8 mouse cellular contexts compared by ENCODE assay signal in genomic region chr10:80557346-80557965, GRCm38 (mm10). TPM values are rescaled to one million over a fixed set of nuclear protein-coding genes. Genes with fewer than 3 reads are reported as not detected.
DNase-seq lines count a peak whose midpoint lies in the region; ATAC-seq and TF ChIP-seq lines count a peak whose summit lies in the region.

No protein-coding gene starts in this region.

- no peak overlapping the region for H3K9ac ChIP-seq in kidney, embryonic 15.5 days
- no peak overlapping the region for H3K9ac ChIP-seq in embryonic facial prominence, embryonic 11.5 days (replicated peaks; ENCODE audit: low read length)
- H3K9ac ChIP-seq in midbrain, postnatal 0 days (replicated peaks; ENCODE audit: low read length, poor library complexity, severe bottlenecking) = no peak overlapping the region; the same call in 1 of the 2 replicates

- peak; percentile 79 for TF ChIP-seq CTCF in midbrain, postnatal 0 days (IDR thresholded peaks at IDR 0.05)

- no peak overlapping the region for H3K27ac ChIP-seq in kidney, embryonic 15.5 days
- H3K27ac ChIP-seq in embryonic facial prominence, embryonic 11.5 days (replicated peaks; ENCODE audit: low read depth, low read length) = no peak overlapping the region
- H3K27ac ChIP-seq in limb, embryonic 10.5 days = no peak overlapping the region
- no peak overlapping the region for H3K27ac ChIP-seq in midbrain, postnatal 0 days (ENCODE audit: low read depth, low read length)

- H3K27me3 ChIP-seq in kidney, embryonic 15.5 days = no peaks in the 10 kb centered on the region
- no peaks in the 10 kb centered on the region for H3K27me3 ChIP-seq in embryonic facial prominence, embryonic 11.5 days (ENCODE audit: control insufficient read depth, insufficient read depth, low read length)
- H3K27me3 ChIP-seq in limb, embryonic 10.5 days (ENCODE audit: low read depth, poor library complexity, severe bottlenecking) = no peaks in the 10 kb centered on the region
- H3K27me3 ChIP-seq in midbrain, postnatal 0 days (ENCODE audit: insufficient read depth, low read length) = no peaks in the 10 kb centered on the region

- no peaks in the 10 kb centered on the region for H3K36me3 ChIP-seq in kidney, embryonic 15.5 days
- no peaks in the 10 kb centered on the region for H3K36me3 ChIP-seq in embryonic facial prominence, embryonic 11.5 days (replicated peaks; ENCODE audit: control insufficient read depth, insufficient read depth, low read depth, low read length)
- H3K36me3 ChIP-seq in limb, embryonic 10.5 days = peaks cover 29% of the 10 kb centered on the region
- no peaks in the 10 kb centered on the region for H3K36me3 ChIP-seq in midbrain, postnatal 0 days (ENCODE audit: insufficient read depth, low read length)

- peak; percentile 88 for DNase-seq in kidney, adult 11 months
- DNase-seq in adrenal gland, adult 8-10 months = peak; percentile 71
- DNase-seq in embryonic facial prominence, embryonic 11.5 days (ENCODE audit: low spot score) = peak; percentile 74
- DNase-seq in heart, postnatal 4 days = peak; percentile 88
- DNase-seq in limb, embryonic 10.5 days (ENCODE audit: low spot score) = peak; percentile 83
- DNase-seq in midbrain, postnatal 0 days (ENCODE audit: low spot score) = peak; percentile 77
- DNase-seq in testis, postnatal 10 days (ENCODE audit: low spot score) = peak; percentile 96

- no peaks in the 10 kb centered on the region for H3K9me3 ChIP-seq in kidney, embryonic 15.5 days (replicated peaks)
- H3K9me3 ChIP-seq in embryonic facial prominence, embryonic 11.5 days (replicated peaks; ENCODE audit: control insufficient read depth, low read length) = no peaks in the 10 kb centered on the region
- no peaks in the 10 kb centered on the region for H3K9me3 ChIP-seq in limb, embryonic 10.5 days (replicated peaks)
- H3K9me3 ChIP-seq in midbrain, postnatal 0 days (ENCODE audit: low read length) = no peaks in the 10 kb centered on the region

- ATAC-seq in kidney, embryonic 15.5 days (replicated peaks; ENCODE audit: low FRiP score) = no peak
- ATAC-seq in embryonic facial prominence, embryonic 11.5 days (replicated peaks; ENCODE audit: insufficient number of reproducible peaks, low FRiP score, low TSS enrichment, low read depth) = no peak
- ATAC-seq in midbrain, postnatal 0 days (ENCODE audit: low FRiP score) = no peak

- whole genome bisulfite sequencing in kidney, embryonic 15.5 days = 38% methylated on average over 5 of the region's 5 CpGs
- WGBS in embryonic facial prominence, embryonic 11.5 days = 35% methylated on average over 5 of the region's 5 CpGs
- 42% methylated on average over 5 of the region's 5 CpGs for WGBS in limb, embryonic 10.5 days
- WGBS in midbrain, postnatal 0 days = 48% methylated on average over 5 of the region's 5 CpGs

- H3K4me3 ChIP-seq in kidney, embryonic 15.5 days (replicated peaks) = no peak overlapping the region
- H3K4me3 ChIP-seq in embryonic facial prominence, embryonic 11.5 days (ENCODE audit: low read depth, low read length) = no peak overlapping the region
- no peak overlapping the region for H3K4me3 ChIP-seq in limb, embryonic 10.5 days
- H3K4me3 ChIP-seq in midbrain, postnatal 0 days (ENCODE audit: low read depth, low read length) = no peak overlapping the region

- no peak overlapping the region for H3K4me2 ChIP-seq in kidney, embryonic 15.5 days
- H3K4me2 ChIP-seq in embryonic facial prominence, embryonic 11.5 days (ENCODE audit: low read depth, low read length) = no peak overlapping the region
- no peak overlapping the region for H3K4me2 ChIP-seq in midbrain, postnatal 0 days (ENCODE audit: low read depth, low read length, poor library complexity, severe bottlenecking)

- peaks cover 51% of the 10 kb centered on the region for H3K4me1 ChIP-seq in kidney, embryonic 15.5 days
- H3K4me1 ChIP-seq in embryonic facial prominence, embryonic 11.5 days (ENCODE audit: control insufficient read depth, insufficient read depth, low read length) = peaks cover 4% of the 10 kb centered on the region; the same call in 1 of the 2 replicates
- peaks cover 41% of the 10 kb centered on the region for H3K4me1 ChIP-seq in limb, embryonic 10.5 days
- H3K4me1 ChIP-seq in midbrain, postnatal 0 days (ENCODE audit: insufficient read depth, low read length) = peaks cover 8% of the 10 kb centered on the region; the same call in 1 of the 2 replicates

RNA-seq across cellular contexts. Expression of gene Rexo1, which starts 3.9 kb away (rescaled TPM):
- 23.9 and 29.5 TPM in 2 replicates for polyA plus RNA-seq in kidney, embryonic 15.5 days (2015; fragmentation: Nextera tagmentation; extraction: Ambion mirVana)
- 10 to 100 TPM; 54.2 to 60.1 (median 57.0) TPM for total RNA-seq in adrenal gland, adult 8-10 months (2022)
- polyA plus RNA-seq in embryonic facial prominence, embryonic 11.5 days (2014; fragmentation: Nextera tagmentation; extraction: Ambion mirVana) = 17.1 and 20.6 TPM in 2 replicates
- 10 to 100 TPM; 22.4 to 26.2 TPM for total RNA-seq in heart, postnatal 4 days (2021)
- polyA plus RNA-seq in limb, embryonic 10.5 days (2016; fragmentation: Nextera tagmentation; extraction: Ambion mirVana) = 40.8 and 42.6 TPM in 2 replicates
- total RNA-seq in midbrain, postnatal 0 days (2014; rRNA removed) = 34.2 and 52.6 TPM in 2 replicates
- 26.1 and 29.8 TPM in 2 replicates for polyA plus RNA-seq in midbrain, postnatal 0 days (2015; fragmentation: Nextera tagmentation; extraction: Ambion mirVana)

RNA-seq across cellular contexts. Expression of gene Atp8b3, which starts 18.5 kb away (rescaled TPM):
- 0.23 TPM in 2 replicates for polyA plus RNA-seq in kidney, embryonic 15.5 days (2015; fragmentation: Nextera tagmentation; extraction: Ambion mirVana)
- total RNA-seq in adrenal gland, adult 8-10 months (2022) = 1 to 10 TPM; 1.2 to 3.0 (median 1.9) TPM
- polyA plus RNA-seq in embryonic facial prominence, embryonic 11.5 days (2014; fragmentation: Nextera tagmentation; extraction: Ambion mirVana) = 0.28 and 0.36 TPM in 2 replicates
- total RNA-seq in heart, postnatal 4 days (2021) = not detected
- 0.26 and 0.53 TPM in 2 replicates for polyA plus RNA-seq in limb, embryonic 10.5 days (2016; fragmentation: Nextera tagmentation; extraction: Ambion mirVana)
- 0.71 and 0.93 TPM in 2 replicates for total RNA-seq in midbrain, postnatal 0 days (2014; rRNA removed)
- polyA plus RNA-seq in midbrain, postnatal 0 days (2015; fragmentation: Nextera tagmentation; extraction: Ambion mirVana) = 0.90 and 1.1 TPM in 2 replicates

RNA-seq across cellular contexts. Expression of gene Klf16, which starts 19.7 kb away (rescaled TPM):
- 9.9 and 11.2 TPM in 2 replicates for polyA plus RNA-seq in kidney, embryonic 15.5 days (2015; fragmentation: Nextera tagmentation; extraction: Ambion mirVana)
- 10 to 100 TPM; 12.7 to 15.4 (median 14.6) TPM for total RNA-seq in adrenal gland, adult 8-10 months (2022)
- polyA plus RNA-seq in embryonic facial prominence, embryonic 11.5 days (2014; fragmentation: Nextera tagmentation; extraction: Ambion mirVana) = 4.5 and 5.5 TPM in 2 replicates
- total RNA-seq in heart, postnatal 4 days (2021) = 10 to 100 TPM in 1 of 2 experiments, 1 to 10 TPM in 1; 9.6 to 10.4 TPM
- polyA plus RNA-seq in limb, embryonic 10.5 days (2016; fragmentation: Nextera tagmentation; extraction: Ambion mirVana) = 8.7 and 11.3 TPM in 2 replicates
- total RNA-seq in midbrain, postnatal 0 days (2014; rRNA removed) = 13.7 and 18.1 TPM in 2 replicates
- 7.7 and 8.3 TPM in 2 replicates for polyA plus RNA-seq in midbrain, postnatal 0 days (2015; fragmentation: Nextera tagmentation; extraction: Ambion mirVana)

RNA-seq across cellular contexts. Expression of gene Abhd17a, which starts 32.7 kb away (rescaled TPM):
- polyA plus RNA-seq in kidney, embryonic 15.5 days (2015; fragmentation: Nextera tagmentation; extraction: Ambion mirVana) = 93.5 and 95.4 TPM in 2 replicates
- total RNA-seq in adrenal gland, adult 8-10 months (2022) = 100 to 1,000 TPM in 1 of 4 experiments, 10 to 100 TPM in 3; 97.0 to 101 (median 97.8) TPM
- polyA plus RNA-seq in embryonic facial prominence, embryonic 11.5 days (2014; fragmentation: Nextera tagmentation; extraction: Ambion mirVana) = 94.8 and 111 TPM in 2 replicates
- total RNA-seq in heart, postnatal 4 days (2021) = 10 to 100 TPM; 93.6 to 95.0 TPM
- polyA plus RNA-seq in limb, embryonic 10.5 days (2016; fragmentation: Nextera tagmentation; extraction: Ambion mirVana) = 104 and 108 TPM in 2 replicates
- total RNA-seq in midbrain, postnatal 0 days (2014; rRNA removed) = 264 and 275 TPM in 2 replicates
- polyA plus RNA-seq in midbrain, postnatal 0 days (2015; fragmentation: Nextera tagmentation; extraction: Ambion mirVana) = 152 and 157 TPM in 2 replicates

RNA-seq across cellular contexts. Expression of gene Scamp4, which starts 45.2 kb away (rescaled TPM):
- 93.5 and 107 TPM in 2 replicates for polyA plus RNA-seq in kidney, embryonic 15.5 days (2015; fragmentation: Nextera tagmentation; extraction: Ambion mirVana)
- total RNA-seq in adrenal gland, adult 8-10 months (2022) = 10 to 100 TPM; 58.7 to 79.9 (median 70.3) TPM
- 62.4 and 64.9 TPM in 2 replicates for polyA plus RNA-seq in embryonic facial prominence, embryonic 11.5 days (2014; fragmentation: Nextera tagmentation; extraction: Ambion mirVana)
- 10 to 100 TPM; 27.0 to 30.4 TPM for total RNA-seq in heart, postnatal 4 days (2021)
- polyA plus RNA-seq in limb, embryonic 10.5 days (2016; fragmentation: Nextera tagmentation; extraction: Ambion mirVana) = 87.8 and 92.2 TPM in 2 replicates
- total RNA-seq in midbrain, postnatal 0 days (2014; rRNA removed) = 27.8 and 32.4 TPM in 2 replicates
- polyA plus RNA-seq in midbrain, postnatal 0 days (2015; fragmentation: Nextera tagmentation; extraction: Ambion mirVana) = 73.1 and 76.9 TPM in 2 replicates
